Mouse (Mus musculus) yolk sac, embryonic 10.5 days (tissue): ENCODE results near the gene Cntrl.

Experiments used
- DNase-seq: peaks from one replicate; pipeline ENCODE4 v3.0.0-alpha.2; 2017; ENCODE audit warnings: low spot score

The Cntrl gene

DNA sequence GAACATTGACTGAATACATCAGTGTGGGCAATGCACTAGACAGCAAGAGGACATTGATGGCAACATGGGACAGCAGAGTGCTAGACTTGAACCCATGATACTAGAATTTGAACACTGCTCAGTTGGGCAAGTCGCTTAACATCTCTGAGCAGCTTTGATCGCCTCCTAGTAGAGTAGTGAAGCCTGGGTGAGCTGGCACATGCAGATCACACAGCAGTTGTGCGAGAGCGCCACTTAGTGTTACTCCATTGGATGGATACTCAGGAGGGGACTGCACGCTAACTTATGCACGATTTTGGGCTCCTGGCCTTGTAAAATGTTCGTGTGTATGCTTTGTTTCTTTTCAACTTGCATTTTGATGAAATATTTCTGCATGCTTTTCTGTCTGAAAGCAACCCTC, 15.4 kb downstream of the Cntrl start:
- no peak for DNase-seq

GRCm38 (mm10) chr2:35131491-35131890, 22.2 kb downstream of the Cntrl start:
- DNase-seq, result no peak

- DNase-seq, result peak; percentile 96
Observed at GRCm38 (mm10) chr2:35131991-35132661, 22.8 kb downstream of the Cntrl start.

DNA sequence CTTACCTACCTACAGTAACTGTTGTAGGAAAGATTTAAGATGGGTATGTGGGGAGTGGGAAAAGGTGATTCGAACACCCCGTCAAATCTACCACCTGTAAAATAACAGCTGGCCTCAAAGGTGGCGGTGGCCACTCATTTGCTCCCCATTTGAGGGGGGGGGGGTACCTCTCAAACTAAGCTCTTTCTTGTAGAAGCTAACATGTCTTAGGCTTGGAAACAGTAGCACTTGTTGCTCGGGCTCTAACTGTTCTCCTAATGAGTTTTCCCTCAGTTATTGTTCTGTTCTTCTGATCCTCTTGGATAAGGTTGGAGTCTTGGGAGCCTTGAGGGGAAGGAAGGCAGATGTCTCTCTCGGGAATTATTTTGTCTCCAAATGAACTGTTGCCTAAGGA, 23.4 kb downstream of the Cntrl start:
- DNase-seq, result no peak

DNA sequence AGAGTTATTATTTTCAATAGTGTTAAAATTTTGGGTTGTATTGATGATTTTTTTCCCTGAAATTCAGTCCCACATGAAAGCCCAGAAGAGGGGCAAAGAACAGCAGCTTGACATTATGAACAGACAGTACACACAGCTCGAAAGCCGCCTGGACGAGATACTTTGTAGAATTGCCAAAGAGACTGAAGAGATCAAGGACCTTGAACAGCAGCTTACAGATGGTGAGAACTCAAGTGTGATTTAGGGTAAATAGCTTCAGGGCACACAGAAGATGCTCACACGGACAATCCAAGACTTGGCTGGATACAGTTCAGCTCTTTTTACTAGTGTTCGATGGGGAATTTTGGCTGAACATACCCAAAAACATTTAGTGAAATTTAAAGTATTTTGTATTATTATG, 24.6 kb downstream of the Cntrl start:
- no peak for DNase-seq

DNA sequence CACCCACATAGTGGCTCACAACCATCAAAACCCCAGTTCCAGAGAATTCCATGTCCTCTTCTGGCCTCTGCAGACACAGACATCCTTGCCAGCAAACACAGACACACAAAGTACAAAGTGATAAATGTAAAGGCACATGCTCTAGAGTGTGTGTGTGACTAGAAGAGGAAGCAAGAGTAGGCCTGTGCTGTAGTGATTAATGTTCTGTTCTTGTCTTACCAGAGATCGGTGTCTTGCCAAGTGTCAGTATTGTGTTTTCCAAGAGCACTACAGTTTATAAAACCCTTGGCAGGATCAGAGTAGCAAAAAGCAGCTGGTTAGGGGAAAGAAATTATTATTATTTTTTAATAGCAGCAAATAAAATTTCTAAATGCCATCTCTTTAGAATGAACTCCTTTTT, 29.3 kb downstream of the Cntrl start:
- no peak for DNase-seq

DNA sequence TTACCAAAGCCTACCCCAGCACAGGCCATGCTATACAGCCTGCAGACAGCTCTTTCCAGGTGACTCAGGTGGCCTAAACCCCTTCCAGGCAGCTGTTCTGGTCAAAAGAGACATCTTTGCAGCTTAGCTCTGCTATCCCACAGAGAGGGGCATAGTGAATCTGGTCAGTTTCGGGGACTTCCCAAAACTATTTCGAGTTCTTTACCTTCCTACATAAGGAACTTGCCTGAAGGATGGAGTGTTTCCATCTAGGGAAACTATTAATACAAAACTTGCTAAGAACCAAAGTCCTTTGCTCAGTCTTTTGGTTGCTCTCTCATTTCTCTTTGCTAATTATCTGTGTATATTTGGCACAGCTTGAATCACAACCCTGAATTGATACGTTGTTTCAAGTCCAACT, 32.4 kb downstream of the Cntrl start:
- no peak for DNase-seq

- DNase-seq, result no peak
Observed at GRCm38 (mm10) chr2:35148806-35149205, 39.5 kb downstream of the Cntrl start.

DNA sequence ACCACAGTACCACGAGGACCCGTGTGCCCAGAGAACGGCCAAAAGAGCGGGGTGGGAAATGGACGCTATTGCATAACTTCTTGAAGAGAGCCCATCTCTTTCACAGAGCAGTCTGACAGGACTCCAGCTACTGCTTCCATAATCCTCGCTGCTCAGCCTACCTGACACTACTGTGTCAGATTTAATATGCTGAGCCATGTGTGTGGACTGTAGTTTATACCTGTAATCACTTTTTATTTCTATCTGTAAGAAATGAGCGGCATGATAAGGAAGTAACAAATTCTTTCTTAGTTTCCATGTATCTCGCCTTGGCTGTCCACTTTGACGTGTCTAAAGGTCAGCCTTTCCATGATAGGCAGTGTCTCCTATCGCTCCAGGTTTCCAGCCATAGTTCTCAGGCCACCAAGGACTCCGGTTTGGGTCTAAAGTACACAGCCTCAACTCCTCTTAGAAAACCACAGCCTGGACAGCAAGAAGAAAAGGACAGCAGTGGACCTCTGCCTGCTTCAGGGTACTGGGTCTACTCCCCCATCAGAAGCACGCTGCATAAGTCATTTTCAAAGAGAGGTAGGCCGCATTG, 42.1 kb downstream of the Cntrl start:
- DNase-seq, result peak; percentile 60

DNA sequence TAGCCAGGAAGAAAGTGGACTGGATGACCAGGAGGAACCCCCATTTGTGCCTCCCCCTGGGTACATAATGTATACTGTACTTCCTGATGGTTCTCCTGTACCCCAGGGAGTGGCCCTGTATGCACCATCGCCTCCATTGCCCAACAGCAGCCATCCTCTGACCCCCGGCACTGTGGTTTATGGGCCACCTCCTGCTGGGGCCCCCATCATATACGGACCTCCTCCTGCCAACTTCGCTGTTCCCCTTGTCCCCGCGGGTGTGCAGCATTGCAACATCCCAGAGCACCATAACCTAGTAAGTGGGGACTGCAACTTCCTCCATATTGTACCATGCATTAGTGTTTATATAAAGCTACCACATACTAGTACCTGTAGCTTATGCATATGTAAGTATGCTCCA, 43.9 kb downstream of the Cntrl start:
- no peak for DNase-seq

GRCm38 (mm10) chr2:35153844-35154554, 44.7 kb downstream of the Cntrl start:
- no peak for DNase-seq

DNA sequence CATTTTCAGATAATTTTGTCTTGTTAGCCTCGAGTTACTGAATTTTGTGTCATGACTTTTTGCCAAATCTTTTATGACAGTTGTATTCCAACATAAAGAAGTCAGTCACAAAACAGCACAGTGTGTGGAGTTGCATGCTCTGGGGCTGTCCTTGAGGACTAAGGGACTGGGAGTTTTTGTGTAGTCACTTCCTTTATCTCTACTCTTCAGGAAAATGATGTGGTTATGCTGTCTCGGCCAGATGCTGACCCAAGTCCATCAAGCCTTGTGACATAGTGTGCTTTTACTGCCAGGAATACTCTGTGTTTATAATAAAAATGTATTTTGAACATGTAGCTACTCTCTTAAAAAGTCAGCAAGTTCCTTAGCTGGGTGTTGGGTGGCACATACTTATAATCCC, 47.7 kb downstream of the Cntrl start:
- DNase-seq, result no peak

DNA sequence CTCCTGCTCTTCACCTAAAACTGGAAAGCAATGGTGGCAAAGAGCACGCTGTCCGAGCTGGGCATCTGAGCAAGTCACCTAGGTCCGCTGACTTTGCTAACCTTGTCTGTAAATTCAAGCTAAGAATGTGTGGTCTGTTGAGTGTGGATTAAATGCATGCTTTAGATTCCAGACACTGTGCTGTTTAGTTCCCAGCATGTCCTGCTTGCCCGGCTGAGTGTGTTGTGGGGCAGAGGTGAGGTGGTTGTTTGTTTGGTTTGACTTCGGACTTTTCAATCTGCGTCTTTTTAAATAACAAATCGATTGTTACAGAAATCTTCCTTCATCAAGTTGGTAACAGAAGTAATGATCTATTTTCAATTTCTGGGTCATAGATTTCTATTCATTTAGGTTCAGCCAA, 48.5 kb downstream of the Cntrl start:
- DNase-seq, result no peak

- DNase-seq, result no peak
Observed at GRCm38 (mm10) chr2:35158358-35158757, 49.1 kb downstream of the Cntrl start.

DNA sequence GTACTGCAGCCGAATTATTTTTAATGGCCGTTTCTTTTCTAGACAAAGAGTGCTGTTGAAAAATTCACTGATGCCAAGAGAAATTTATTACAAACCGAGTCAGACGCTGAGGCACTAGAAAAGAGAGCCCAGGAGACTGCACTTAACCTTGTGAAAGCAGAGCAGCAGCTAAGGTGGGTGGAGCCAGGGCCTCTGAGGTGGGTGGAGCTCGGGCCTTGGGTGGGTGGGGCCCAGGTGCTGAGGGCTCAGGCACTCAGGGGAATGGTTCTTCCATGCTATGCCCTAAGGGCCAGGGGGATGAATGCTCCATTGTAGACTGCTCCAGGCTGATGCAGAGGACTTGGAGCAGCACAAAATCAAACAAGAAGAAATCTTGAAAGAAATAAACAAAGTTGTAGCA, 50.9 kb downstream of the Cntrl start:
- no peak for DNase-seq

DNA sequence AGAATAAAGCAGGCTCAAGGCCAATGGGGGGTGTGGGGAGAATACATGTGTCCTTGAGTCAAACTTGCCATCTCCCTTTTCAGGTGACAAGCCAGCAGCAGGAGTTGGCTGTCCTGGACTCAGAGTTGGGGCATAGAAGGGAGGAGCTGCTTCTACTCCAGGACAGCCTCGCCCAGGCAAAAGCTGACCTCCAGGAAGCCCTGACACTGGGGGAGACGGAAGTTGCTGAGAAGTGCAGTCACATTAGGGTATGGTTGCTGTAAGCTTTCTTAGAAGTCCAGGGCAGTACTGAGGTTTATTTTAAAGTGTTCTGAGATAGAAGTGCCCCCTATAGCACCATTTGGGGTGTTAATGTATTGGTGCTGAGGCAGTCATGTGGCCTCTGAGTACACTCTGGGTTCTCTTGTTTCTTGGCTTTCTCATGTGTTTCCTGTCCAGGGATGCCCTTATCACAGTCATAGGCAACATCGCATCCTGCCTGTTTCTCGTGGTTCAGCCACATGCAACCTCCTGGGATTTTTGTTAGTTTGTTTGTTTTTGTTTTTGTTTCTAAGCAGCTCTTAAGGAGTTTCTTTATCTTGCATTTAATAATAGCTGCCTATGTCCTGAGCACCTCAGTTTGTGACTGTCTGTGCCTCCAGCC, 52.7 kb downstream of the Cntrl start:
- no peak for DNase-seq

- no peak for DNase-seq
Observed at GRCm38 (mm10) chr2:35163396-35163795, 54.1 kb downstream of the Cntrl start.

DNA sequence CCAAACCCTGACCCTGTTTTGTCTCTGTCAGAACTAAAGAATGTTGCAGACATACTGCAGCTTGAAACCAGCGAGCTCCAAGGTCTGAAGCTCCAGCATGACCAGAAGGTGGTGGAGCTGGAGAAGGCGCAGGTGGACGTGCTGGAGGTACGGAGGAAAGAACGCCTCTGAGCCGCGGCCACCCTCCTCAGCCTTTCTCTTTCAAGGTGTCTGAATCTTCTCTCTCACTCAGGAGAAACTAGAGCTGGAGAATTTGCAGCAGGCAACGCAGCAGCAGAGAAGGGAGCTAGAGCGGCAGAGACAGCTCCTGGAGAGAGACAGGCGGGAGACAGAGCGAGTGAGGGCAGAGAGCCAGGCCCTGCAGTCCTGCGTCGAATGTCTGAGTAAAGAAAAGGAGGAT, 56.1 kb downstream of the Cntrl start:
- DNase-seq, result no peak

- DNase-seq, result no peak
Observed at GRCm38 (mm10) chr2:35166816-35167215, 57.5 kb downstream of the Cntrl start.

DNA sequence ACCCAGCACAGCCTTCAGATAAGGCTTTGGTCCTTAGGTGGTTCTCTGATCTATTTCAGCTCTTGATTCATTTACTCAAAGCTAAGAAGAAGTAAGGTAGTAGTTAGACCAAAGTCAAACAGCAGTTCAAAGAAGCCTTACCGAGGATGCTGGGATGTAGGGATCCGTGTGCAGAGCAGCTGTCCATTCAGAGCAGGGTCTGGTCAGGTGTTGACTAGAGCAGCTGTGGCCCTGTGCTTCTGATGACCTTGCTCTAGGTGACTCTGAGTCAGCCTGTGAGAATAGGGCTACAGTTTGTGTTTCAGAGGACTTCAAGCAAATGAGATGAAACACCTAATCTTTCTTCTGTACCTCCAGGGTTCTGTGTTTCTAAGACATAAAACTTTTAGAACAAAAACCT, 60.2 kb downstream of the Cntrl start:
- DNase-seq, result no peak

DNA sequence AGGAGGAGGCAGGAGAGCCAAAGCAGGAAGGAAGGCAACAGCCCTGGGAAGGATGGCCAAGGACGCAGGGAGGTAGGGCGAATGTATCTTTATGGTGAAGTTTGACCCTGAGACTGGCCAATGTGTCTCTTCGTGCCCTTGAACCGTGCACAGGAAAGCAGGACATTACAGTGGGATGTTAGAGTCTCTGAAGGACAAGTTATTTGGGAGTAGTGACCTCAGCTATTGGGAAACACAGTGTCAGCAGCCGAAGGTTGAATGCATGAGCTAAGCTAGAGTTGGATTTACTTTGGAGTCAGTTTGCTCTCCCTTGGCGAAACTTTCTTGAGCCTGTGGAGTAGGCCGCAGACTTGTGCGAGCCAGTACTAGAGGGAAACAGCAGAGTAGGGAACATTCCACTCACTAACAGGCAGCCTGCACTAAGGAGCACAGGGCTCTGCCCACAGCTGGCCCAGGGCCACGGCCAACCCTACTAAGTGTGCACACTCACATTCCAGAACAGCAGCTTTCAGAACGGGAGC, 62.1 kb downstream of the Cntrl start:
- DNase-seq, result no peak

- DNase-seq, result no peak
Observed at GRCm38 (mm10) chr2:35172246-35172645, 63.0 kb downstream of the Cntrl start.

GRCm38 (mm10) chr2:35173666-35174065, 64.4 kb downstream of the Cntrl start:
- no peak for DNase-seq
